Mouse (Mus musculus) layer of hippocampus, postnatal 10 days (tissue): ENCODE data around the gene Atp13a2. TPM values are rescaled to one million over a fixed set of nuclear protein-coding genes. Genes with fewer than 3 reads are reported as not detected.

Experiments
- DNase-seq, 2 experiments: peaks; one replicate each; pipeline ENCODE4 v3.0.0; 2021; ENCODE audit warnings: low spot score in 2 of 2
- total RNA-seq, 2 experiments: library from RNA; stranded (reverse); gene quantifications; 2 replicates each; pipeline ENCODE4 v1.2.3; 2021

The Atp13a2 gene
- total RNA-seq, 2 experiments from 2014 or later, result 233 to 238 TPM

DNA sequence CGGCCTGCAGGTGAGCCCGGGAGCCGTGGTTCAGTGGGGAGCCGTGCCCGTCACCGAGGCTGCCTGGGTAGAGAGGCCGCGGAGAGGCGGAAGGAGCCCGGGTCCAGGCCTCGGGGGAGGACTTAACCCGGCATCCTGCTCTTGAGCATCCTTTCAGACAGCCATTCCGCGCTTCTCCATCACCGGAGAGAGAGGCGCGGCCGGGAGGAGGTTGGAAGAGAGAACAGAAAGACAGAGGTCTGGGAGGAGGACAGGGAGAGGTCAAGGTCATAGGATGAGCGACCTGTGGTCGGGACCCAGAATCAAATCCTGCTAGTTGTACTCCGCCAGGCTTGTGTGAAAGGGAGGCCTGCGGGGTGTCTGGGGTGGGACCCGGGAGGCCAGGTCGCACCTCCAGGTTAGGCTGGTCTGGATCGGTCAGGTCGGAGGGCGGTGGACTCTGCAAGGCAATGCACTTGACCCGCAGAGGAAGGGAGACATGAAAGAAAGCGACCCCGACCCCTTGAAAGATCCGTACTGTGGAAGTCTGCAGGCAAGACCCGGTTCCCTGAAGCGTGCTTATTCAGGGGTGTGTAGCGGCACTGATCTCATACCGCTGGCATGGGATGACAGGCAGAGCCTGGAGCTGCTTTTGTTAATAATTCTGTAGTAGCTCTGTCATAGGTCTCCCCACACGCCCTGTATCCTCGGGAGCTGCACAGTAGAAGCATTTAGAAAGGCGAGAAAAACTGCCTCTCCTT, 25.0 kb upstream of the Atp13a2 start:
- no peak for DNase-seq

DNA sequence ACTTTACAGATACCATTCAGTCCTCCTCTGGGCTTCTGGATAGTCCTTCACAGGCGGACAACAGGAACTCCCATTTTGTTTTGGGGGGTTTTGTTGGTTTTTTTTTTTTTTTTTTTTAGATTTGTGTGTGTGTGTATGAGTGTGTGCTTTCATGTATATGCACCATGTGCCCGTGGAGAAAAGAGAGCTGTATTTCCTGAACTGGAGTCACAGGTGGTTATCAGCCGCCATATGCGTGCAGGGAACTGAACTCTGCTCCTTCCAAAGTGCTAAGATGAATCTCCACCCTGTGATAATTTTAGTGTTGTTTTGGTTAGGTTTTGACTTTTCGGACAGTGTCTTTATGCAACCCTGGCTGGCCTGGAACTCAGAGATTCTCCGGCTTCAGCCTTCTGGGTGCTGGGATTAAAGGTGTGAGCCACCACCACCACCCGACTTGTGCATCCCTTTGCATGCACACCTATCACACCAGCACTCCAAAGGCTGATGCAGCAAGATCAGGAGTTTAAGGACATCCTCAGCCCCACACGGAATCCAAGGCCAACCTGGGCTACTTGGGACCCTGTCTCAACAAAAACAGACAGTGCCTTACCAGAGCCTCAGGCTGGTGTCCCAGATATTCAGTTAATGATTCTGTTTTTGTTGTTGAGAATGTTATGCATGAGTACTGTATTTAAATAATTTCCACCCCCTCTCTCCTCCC, 24.3 kb upstream of the Atp13a2 start:
- no peak for DNase-seq

DNA sequence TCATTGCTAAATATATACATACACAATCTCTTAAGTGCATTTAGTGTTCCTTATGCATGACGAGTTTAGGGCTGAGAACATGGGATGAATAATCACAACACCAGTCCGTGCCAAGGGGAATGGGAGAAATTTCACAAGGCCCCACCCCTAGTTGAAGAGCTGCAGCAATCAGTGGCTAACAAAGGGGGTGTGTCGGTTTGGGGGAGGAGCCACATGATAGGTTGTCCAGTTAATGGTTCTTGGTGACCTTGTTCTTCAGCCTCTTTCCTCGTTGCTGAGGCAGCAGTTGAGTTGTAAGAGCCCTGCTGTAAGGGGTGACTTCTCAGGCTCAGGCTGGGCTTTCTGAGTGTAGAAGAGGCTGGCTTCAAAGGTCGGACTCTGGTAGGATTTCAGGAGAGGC, 23.7 kb upstream of the Atp13a2 start:
- no peak for DNase-seq

DNA sequence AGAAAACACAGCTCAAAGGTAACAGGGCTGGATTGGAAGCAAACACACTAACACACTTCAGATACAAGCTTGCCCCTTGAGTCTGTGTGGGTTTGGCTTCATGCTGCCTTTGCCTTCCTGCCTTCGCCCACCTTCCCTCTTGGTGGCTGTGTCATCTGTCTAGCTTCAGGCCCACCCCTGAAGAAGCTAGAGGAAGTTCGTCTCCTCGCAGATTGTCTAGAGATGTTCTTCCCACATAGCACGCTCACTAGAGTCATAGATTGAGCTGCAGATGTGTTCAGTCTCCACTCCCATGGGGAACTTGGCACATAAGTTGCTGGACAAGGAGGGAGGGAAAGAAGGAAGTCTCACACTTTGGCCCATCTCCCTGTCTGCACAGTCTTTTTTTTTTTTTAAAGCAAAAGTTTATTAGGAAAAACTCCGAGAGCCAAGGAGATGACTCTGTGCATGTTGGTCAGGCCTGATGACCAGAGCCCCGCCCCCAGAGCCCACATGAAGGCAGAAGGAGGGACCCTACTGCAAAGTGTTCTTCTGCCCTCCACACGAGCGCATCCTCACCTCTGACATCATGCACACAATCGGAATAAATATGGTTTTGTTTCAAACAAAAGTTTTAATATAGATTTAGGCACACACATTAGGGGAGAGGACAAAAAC, 22.6 kb upstream of the Atp13a2 start:
- no peak for DNase-seq

DNA sequence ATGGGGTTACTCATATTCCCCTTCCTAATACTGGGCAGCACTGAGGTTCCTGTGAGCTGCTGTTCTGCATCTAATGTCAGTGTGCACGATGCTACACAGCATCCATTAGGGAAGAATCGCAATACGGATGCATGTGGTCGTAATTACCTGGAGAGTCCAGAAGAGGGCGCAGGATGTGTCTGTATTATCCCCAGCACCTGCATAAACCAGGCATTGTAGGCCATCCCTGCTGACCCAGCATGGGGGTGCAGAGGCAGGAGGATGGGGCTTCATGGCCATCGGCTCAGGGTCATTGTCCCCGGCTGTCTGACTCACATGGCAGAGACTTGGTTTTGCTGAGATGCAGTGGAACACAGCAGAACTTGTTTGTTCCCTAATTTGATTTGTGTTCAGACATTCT, 22.1 kb upstream of the Atp13a2 start:
- peak; percentile 77 to 83 for DNase-seq

DNA sequence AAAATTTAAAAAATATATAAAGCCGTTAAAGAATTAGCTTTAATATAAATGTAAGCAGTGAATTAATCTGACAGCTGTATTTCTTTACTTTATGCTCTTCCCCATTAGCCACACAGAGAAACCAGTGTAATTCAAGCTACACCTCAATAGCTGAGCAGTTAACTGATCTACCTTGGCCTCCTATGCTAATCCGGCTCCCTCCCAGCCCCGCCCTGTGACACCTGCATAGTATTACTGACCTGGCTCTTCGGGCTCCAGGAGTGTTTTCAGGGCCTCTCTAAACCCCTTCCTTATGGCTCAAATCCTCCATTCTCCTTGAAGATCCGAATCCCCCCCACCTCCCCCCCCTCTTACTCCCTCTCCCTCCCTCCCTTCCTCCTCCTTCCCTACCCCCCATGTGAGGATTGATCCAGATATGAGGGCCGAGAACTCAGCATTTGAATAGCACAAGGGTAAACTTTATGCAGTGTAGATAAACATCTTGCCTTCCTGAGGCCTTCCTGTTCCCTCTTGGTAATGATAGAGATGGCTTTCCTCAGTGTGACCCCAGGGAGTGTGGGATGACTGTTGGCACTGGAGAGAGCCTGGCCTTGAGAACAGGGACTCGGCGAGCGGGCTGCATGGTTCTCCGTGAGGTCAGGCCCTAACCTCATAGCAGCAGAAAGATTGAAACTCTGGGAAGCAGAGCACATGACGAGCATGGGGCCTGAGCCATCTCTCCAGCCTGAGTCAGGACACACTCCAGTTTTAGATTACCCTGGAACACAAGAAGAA, 19.1 kb upstream of the Atp13a2 start:
- no peak for DNase-seq

DNA sequence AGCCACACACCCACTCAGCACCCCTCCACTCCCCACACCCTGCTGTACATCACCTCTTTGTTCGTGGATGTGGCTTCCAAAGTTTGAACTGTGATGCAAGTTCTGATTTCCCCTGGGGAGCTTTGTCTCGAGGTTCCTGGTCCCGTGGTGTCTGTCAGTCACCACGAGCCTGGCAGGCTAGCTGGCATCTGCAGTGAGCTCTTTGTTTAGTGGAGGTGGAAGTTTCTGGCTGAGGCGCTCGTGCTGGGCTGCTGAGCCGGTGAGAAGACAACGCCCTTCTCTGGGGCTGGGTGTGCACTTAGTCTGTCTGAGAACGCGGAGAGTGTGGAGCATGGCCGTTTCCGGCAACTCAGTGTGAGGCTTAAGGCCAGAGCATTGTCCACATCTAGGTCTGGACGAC, 15.0 kb upstream of the Atp13a2 start:
- no peak for DNase-seq

DNA sequence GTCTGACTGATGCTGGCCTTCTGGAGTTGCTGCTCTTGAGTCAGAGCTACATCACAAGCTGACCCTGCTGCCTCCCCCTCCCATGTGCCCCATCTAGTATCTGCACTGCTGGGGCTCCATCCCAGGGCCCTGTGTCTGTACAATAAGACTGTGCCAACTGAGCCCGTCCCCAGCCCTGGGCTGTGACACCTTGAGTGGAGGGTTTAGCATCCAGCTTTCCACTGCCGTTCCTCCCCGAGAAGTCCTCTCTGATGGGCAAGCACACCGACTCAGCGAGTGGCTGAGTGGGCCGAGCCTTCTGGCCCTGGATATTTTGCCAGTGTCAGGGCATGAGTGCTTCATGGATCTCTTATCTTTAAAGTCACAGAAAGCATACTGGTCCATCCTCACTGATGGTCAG, 12.3 kb upstream of the Atp13a2 start:
- no peak for DNase-seq

DNA sequence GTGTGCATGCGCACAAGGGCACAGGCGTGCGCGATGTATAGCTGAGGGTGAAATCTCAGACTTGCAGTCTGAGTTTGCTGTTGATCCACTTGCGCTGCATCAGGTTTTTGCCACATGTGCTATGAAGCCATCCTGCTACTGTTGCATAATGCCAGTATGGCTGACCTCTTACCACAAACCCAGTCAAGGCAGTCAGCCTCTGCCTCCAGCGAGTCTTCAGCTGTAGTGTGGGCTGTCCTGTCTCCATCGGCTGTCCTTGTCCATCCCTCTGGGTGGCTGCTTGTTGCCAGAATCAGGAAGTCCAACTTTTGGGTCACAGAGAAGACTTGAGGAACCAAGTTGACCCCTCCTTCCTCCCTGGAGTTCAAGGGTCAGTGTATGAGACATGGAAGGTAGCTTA, 11.3 kb upstream of the Atp13a2 start:
- no peak for DNase-seq

DNA sequence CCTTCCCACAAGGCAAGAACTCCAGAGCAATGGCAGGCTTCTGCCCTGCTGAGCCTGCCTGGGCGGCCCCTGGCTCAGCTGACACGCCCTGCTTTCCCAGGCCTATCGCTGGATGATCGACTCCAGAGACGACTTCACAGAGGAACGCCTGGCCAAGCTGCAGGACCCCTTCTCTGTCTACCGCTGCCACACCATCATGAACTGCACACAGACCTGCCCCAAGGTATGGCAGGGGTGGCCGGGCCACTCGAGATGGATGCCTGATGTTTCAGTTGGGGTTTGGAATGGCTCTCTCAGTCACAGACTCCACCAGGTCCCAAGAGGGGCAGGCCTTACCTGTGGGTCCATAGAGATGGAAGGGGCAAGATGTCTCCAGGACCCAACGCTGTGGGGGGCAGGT, 9.4 kb upstream of the Atp13a2 start:
- no peak for DNase-seq

DNA sequence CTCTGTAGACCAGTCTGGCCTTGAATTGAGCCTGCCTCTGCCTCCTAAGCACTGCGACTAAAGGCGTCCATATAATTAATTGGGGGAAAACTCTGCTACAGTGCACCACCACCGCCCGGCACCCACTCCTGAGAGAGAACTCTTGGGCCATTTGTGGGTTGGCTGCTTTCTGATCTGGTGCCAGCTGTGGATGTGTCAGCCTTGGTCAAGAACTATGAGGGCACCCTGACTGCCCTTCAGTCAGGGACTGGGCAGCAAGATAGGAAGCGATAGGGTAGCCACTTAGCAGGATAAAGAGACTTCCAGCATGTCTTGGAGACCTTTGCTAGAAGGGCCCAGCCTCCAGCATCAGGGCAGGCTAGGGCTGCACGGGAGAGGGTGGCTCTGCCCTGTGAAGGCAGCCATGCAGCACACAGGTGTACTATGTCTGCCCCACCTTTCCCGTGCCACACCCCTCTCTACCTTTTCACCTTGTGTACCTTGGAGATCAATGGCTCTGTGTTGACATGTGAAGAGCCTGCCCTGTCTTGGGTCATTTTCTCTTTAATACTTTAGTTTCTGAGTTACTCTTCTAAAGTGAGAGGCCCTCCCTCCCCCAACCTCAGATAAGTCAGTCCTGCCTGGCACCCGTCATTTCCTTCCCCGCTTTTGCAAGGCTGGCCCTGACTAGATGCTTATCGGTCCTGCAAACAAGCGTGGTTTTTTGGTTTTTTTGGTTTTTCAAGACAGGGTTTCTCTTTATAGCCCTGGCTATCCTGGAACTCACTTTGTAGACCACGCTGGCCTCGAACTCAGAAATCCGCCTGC, 8.6 kb upstream of the Atp13a2 start:
- DNase-seq, result no peak

DNA sequence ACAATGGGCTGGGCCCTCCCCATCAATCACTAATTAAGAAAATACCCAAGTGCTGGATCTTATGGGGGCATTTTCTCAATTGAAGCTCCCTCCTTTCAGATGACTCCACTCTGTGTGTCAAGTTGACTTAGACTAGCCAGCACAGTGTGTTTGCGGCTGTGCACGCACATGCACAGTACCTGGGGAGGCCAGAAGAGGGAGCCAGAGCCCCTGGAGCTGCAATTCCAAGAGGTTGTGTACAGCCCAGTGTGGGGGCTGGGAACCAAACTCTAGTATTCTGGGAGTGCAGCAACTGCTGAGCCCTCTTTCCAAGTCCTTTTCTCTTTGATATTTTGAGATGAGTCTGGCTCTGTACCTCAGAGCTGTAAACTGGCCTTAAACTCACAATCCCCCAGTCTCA, 5.1 kb upstream of the Atp13a2 start:
- DNase-seq, result no peak

DNA sequence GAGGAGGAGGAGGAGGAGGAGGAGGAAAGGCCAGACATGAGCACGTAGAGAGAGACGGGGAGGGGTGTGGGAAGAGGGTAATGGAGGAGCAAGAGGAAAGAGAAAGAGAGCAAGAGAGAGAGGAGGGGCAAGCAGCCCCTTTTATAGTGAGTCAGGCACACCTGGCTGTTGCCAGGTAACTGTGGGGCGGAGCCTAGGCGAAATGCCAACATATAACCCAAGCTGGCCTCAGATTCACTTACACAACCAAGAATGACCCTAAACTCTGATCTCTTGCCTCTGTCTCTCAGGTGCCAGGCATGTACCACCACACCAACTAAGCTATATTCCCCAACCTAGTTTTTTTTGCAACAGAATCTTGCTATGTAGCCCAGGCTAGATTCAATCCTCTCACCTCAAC, 3.9 kb upstream of the Atp13a2 start:
- no peak for DNase-seq

DNA sequence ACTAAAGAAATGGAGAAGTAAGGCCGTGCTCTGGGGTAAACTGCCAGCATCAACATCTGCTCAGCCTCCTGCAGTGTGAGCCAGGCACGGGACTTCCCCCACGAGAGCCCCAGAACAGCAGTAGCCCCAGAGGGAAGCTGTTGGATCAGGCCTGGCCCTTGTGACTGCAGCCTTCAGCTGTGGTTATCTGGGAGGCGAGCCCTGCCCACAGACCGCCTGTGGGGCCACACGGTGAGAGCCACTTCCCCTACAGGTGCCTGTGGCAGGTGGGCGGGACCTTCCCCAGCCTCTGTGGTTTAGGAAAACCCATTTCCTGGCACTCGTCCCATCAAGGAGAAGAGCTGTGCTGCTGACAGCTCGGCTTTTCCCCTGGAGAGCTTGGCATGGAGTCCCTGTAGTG, 3.2 kb upstream of the Atp13a2 start:
- peak in 1 of 2 experiments; percentile 31 for DNase-seq

DNA sequence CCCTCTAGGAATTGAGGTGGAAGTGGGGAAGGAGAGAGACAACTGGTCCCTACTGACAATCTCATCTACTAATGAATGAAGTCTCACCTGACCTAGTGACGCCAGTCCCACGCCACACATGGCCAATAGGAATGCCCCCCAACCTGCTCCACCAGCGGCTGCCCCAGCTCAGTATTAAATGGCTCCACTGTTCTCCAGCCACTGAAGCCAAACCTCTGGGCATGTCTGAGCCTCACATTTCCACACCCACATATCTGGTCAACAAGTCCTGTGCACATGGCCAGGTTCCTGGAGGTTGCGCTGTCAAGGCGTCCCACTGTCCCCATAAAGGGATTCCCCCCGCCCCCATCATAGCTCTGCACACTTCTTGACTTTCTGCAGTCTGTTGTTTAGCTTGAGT, 2.1 kb upstream of the Atp13a2 start:
- no peak for DNase-seq

DNA sequence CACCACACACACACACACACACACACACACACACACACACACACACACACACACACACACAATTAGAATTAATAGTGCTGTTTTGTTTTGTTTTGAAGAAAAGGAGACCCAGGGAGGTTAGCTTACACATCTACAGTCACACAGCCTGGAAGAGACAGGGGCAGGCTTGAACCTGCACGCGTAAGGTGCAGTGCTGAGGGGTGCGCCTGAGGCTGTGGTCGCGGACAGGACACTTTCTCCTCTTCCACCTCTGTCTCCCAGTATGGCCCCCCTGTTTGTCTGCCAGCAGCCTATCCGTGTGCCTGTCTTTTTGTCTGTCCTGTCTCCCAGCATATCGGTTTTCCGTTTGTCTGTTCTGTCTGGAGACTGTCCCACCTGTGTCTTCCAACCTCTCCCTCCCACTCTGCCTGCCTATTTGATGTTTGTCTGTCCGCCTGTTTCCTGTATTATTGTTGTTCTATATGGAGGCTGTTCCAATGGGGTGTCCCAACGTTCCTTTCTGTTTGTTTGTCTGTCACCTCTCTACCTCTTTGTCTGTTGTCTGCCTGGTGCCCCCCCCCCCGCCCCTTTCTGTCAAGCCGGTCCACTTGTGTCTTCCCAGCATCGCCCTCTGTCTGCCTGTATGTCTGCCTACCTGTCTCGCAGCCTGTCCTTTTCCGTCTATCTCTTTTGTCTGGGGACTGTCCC, 506 bp upstream of the Atp13a2 start:
- DNase-seq, result no peak

DNA sequence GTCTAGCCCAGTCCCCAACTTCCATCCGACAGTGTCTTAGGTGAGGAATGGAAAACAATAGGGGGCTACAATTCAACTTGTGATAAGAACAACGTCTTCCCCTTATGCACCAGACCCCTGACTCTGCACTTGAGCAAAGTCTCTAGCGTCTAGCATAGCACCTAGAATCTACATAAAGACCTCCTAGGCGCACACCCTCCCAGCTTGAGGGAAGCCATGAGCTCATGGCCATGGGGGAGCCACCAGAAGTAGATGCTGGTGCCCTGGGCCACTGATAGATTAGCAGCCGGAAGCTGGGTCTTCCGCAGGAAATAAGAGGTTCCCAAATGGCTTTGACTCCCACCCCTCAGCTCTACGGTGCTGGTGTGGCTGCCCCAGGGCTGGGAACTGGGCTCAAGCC, 803 bp downstream of the Atp13a2 start:
- no peak for DNase-seq

DNA sequence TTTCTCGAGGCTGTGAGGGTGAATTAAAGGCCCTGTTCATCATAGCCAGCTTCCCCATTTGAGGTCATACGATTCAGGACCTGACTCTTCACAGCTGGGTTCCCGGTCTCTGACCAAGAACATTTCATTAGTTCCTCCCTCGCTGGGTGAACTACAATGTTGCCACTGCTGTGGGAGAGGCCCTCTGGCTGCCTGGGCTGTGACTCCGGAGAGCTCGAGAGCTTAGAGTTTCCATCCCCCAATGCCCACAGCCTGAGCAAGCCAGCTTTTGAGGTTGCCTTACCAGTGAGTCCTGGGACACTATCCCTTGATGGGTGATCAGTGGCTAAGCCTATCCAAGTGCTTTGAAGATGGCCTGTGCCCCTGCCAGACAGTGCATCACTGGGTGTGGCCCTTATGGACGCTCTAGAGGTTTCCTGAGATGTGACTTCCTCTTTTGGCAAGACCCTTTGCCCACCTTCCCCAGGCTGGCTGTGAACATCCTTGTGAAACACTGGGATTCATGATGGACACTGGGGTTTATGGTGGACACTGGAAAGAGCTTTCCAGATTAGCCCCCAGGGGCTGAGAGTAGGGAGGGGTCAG, 2.1 kb downstream of the Atp13a2 start:
- no peak for DNase-seq

DNA sequence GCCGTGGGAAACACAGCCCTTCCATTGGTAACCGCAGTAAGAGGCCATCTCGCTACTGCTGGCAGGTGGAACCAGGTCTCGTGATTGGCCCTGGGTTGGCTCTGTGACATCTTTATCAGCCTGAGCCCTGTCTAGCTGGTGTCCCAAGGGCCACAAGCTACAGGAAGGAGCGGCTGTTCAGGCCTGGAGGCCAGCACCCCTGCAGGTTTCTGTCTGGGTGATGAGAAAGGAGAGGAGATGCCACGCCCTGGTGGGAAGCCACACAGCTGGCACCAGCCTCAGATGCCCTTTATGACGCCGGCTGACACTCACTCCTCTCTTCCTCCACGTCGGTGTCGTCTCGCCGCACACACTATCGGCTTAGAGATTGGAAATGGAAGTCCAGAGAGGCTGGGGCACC, 2.8 kb downstream of the Atp13a2 start:
- DNase-seq, result no peak

DNA sequence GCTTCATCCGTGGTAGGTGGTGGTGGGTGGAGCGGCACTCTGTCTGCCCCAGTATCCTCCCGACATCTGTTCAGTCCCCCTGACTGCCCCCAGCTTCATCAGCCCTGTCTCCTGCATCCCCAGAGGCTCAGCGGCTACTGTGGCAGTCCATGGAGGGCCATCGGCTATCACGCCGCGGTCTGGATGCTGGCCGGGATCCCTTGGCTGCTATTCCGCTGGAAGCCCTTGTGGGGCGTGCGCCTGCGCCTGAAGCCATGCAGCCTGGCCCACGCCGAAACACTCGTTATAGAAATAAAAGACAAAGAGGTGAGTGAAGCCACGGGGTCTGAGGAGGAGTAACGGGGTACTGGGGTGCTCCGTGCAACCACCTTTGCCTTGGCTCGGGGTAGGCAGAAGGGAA, 5.5 kb downstream of the Atp13a2 start:
- peak in 1 of 2 experiments; percentile 52 for DNase-seq
